Mouse (Mus musculus): ENCODE results near the gene Nub1.

DNA sequence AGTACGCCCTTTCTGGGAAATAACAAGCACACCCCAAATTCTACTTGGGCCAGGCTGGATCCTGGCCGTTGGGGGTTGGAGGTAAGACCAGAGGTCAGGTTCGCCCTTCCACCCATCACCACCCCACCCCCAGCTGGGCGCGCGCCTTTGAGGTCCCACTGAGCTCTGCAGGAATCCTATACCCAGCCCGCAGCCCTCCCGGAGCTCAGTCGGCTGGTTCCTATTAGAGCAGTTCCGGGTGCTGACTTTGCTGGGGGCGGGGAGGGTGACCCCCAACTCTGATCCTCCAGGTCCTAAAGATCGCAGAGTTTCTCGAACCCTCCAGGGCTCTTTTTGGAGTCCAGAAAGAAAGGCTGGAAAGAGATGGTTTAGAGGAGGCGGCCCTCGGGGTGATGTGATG, 45.7 kb downstream of the Nub1 start:
- TF ChIP-seq POLR2AphosphoS5 (IDR thresholded peaks at IDR 0.05; ENCODE audit: insufficient replicate concordance, low read depth, low read length) (no peak), CTCF (IDR thresholded peaks at IDR 0.05; ENCODE audit: low read depth, low read length) (no peak), TAL1 (conservative IDR thresholded peaks at IDR 0.05; ENCODE audit: low read depth, low read length) (no peak)

All from G1E (cell line).